Mouse (Mus musculus): ENCODE data around the gene Dynll1.

GRCm38 (mm10) chr5:115266787-115267468, 33.9 kb downstream of the Dynll1 start:
- TF ChIP-seq EP300 (IDR thresholded peaks at IDR 0.05; ENCODE audit: low read depth) (peak; percentile 95), CTCF (IDR thresholded peaks at IDR 0.05; ENCODE audit: low read depth) (peak; percentile 2; the same call in 1 of the 2 replicates)

All from liver, embryonic 14.5 days (tissue).